Mouse (Mus musculus) c-Kit-negative CD71-positive TER-119-positive erythroid progenitor cells, embryonic 14.5 days (primary cell): ENCODE measurements around the gene 2310030G06Rik.

Source experiments
- DNase-seq: peaks from one replicate; pipeline ENCODE4 v3.0.0-alpha.2; 2013; ENCODE audit warnings: low read depth, low spot score

2310030G06Rik gene

GRCm38 (mm10) chr9:50746214-50746677, at the start of gene 2310030G06Rik:
Gene 2310030G06Rik, minus strand, starts transcription at chr9:50746536.
- no peak for DNase-seq

- no peak for DNase-seq
These were observed 48.9 kb upstream of the 2310030G06Rik start for GRCm38 (mm10) chr9:50795266-50795665.

- DNase-seq = no peak
These were observed 35.8 kb upstream of the 2310030G06Rik start for GRCm38 (mm10) chr9:50782155-50782554.

GRCm38 (mm10) chr9:50776162-50776760, 29.9 kb upstream of the 2310030G06Rik start:
- DNase-seq = no peak

- DNase-seq = no peak
These were observed 29.4 kb upstream of the 2310030G06Rik start for GRCm38 (mm10) chr9:50775662-50776126.

GRCm38 (mm10) chr9:50774991-50775612, 28.8 kb upstream of the 2310030G06Rik start, which contains the start of the genes Alg9 and 1110032A03Rik:
Gene Alg9, plus strand, starts transcription at chr9:50775019.
Gene 1110032A03Rik, minus strand, starts transcription at chr9:50775520.
- DNase-seq = peak; percentile 77

- no peak for DNase-seq
These were observed 27.7 kb upstream of the 2310030G06Rik start for GRCm38 (mm10) chr9:50774026-50774462.

GRCm38 (mm10) chr9:50770011-50770410, 23.7 kb upstream of the 2310030G06Rik start:
- no peak for DNase-seq

GRCm38 (mm10) chr9:50768107-50769002, 22.0 kb upstream of the 2310030G06Rik start, which contains the start of gene Fdxacb1:
Gene Fdxacb1, plus strand, starts transcription at chr9:50768236.
- peak; percentile 97 for DNase-seq

- DNase-seq = no peak
These were observed 21.3 kb upstream of the 2310030G06Rik start for GRCm38 (mm10) chr9:50767531-50768106.

- no peak for DNase-seq
These were observed 17.0 kb upstream of the 2310030G06Rik start for GRCm38 (mm10) chr9:50763331-50763730.

GRCm38 (mm10) chr9:50761520-50762243, 15.3 kb upstream of the 2310030G06Rik start:
- no peak for DNase-seq

- DNase-seq = no peak
These were observed 10.4 kb upstream of the 2310030G06Rik start for GRCm38 (mm10) chr9:50756711-50757110.

GRCm38 (mm10) chr9:50753947-50754346, 7.6 kb upstream of the 2310030G06Rik start:
- DNase-seq = no peak

GRCm38 (mm10) chr9:50752784-50753615, 6.7 kb upstream of the 2310030G06Rik start:
- DNase-seq = no peak

- DNase-seq = no peak
These were observed 5.8 kb upstream of the 2310030G06Rik start, which contains the start of gene Hspb2 for GRCm38 (mm10) chr9:50752054-50752602. Gene Hspb2, minus strand, starts transcription at chr9:50752354.

GRCm38 (mm10) chr9:50751323-50751722, 5.0 kb upstream of the 2310030G06Rik start, which contains the start of gene Cryab:
Gene Cryab, plus strand, starts transcription at chr9:50751325.
- no peak for DNase-seq

- DNase-seq = no peak
These were observed 4.4 kb upstream of the 2310030G06Rik start for GRCm38 (mm10) chr9:50750706-50751105.

- DNase-seq = no peak
These were observed 530 bp downstream of the 2310030G06Rik start for GRCm38 (mm10) chr9:50745806-50746205.
